Mouse (Mus musculus) cortical plate, adult 2 months (tissue): ENCODE results near the gene Baiap2.

Experiments
- CTCF ChIP-seq: fragments of 200-500 bp; IDR thresholded peaks from 2 replicates; pipeline ENCODE4 v1.5.1; 2011; ENCODE audit warnings: mild to moderate bottlenecking, control low read depth, low read length; ENCODE audit not compliant: insufficient read depth; ENCODE audit errors: extremely low read depth
- POLR2A ChIP-seq: fragments of 200-500 bp; IDR thresholded peaks from 2 replicates; pipeline ENCODE4 v1.6.1; 2011; ENCODE audit warnings: mild to moderate bottlenecking, low read length, control low read depth; ENCODE audit not compliant: insufficient read depth; ENCODE audit errors: extremely low read depth

- TF ChIP-seq CTCF (no peak), POLR2A (no peak)
Observed at GRCm38 (mm10) chr11:119937216-119937615, 5.3 kb upstream of the Baiap2 start.
